Mouse (Mus musculus) left cerebral cortex, adult 11 months (tissue): ENCODE results near the gene Teddm2.
"Not testable (repeated sequence)": the region's sequence is repeated elsewhere in the genome, so short reads cannot be mapped to it uniquely, and the experiment has no call there.

Source experiments
- DNase-seq: peaks from one replicate; pipeline ENCODE4 v3.0.0; 2022; ENCODE audit warnings: low spot score

Gene Teddm2

GRCm38 (mm10) chr1:153903006-153903405 is 3.0 kb upstream of the Teddm2 start:
- DNase-seq: no peak

- DNase-seq: no peak
Measured at GRCm38 (mm10) chr1:153900860-153901730, 1.1 kb upstream of the Teddm2 start.

GRCm38 (mm10) chr1:153900381-153900780 is 353 bp upstream of the Teddm2 start:
- DNase-seq: no peak

- no peak for DNase-seq
Measured at GRCm38 (mm10) chr1:153898989-153899730, 868 bp downstream of the Teddm2 start.

- DNase-seq: no peak
Measured at GRCm38 (mm10) chr1:153897196-153897595, 2.8 kb downstream of the Teddm2 start.

- peak; percentile 67 for DNase-seq
Measured at GRCm38 (mm10) chr1:153894979-153895378, 5.0 kb downstream of the Teddm2 start.

- DNase-seq: no peak
Measured at GRCm38 (mm10) chr1:153894201-153894893, 5.7 kb downstream of the Teddm2 start.

GRCm38 (mm10) chr1:153893746-153894145 is 6.3 kb downstream of the Teddm2 start:
- DNase-seq: no peak

GRCm38 (mm10) chr1:153891442-153891841 is 8.6 kb downstream of the Teddm2 start, which contains the start of gene Teddm1a:
Gene Teddm1a, plus strand, starts transcription at chr1:153891742.
- DNase-seq: no peak

- no peak for DNase-seq
Measured at GRCm38 (mm10) chr1:153890121-153890520, 9.9 kb downstream of the Teddm2 start.

GRCm38 (mm10) chr1:153886024-153886633 is 13.9 kb downstream of the Teddm2 start:
- no peak for DNase-seq

- not testable (repeated sequence) for DNase-seq
Measured at GRCm38 (mm10) chr1:153880391-153880790, 19.6 kb downstream of the Teddm2 start.

- DNase-seq: no peak
Measured at GRCm38 (mm10) chr1:153874045-153874444, 26.0 kb downstream of the Teddm2 start, which contains the start of gene Teddm1b. Gene Teddm1b, plus strand, starts transcription at chr1:153874345.

GRCm38 (mm10) chr1:153855946-153856345 is 44.1 kb downstream of the Teddm2 start:
- no peak for DNase-seq

GRCm38 (mm10) chr1:153852696-153853095 is 47.3 kb downstream of the Teddm2 start:
- DNase-seq: not testable (repeated sequence)

GRCm38 (mm10) chr1:153846867-153847266 is 53.2 kb downstream of the Teddm2 start:
- DNase-seq: no peak

- no peak for DNase-seq
Measured at GRCm38 (mm10) chr1:153846420-153846819, 53.6 kb downstream of the Teddm2 start.

- no peak for DNase-seq
Measured at GRCm38 (mm10) chr1:153844042-153844441, 56.0 kb downstream of the Teddm2 start, which contains the start of gene Rgsl1. Gene Rgsl1, minus strand, starts transcription at chr1:153844142.

- DNase-seq: no peak
Measured at GRCm38 (mm10) chr1:153842121-153842740, 57.8 kb downstream of the Teddm2 start.

- no peak for DNase-seq
Measured at GRCm38 (mm10) chr1:153836036-153836435, 64.0 kb downstream of the Teddm2 start.

- DNase-seq: no peak
Measured at GRCm38 (mm10) chr1:153830746-153831145, 69.3 kb downstream of the Teddm2 start.
